Mouse (Mus musculus) heart, embryonic 15.5 days (tissue): ENCODE measurements around the gene Akr1b3. TPM values are rescaled to one million over a fixed set of nuclear protein-coding genes. Genes with fewer than 3 reads are reported as not detected.
A peak's percentile ranks its signal among the peaks of the same experiment; 100 is the strongest.

Experiments used
- ATAC-seq: fragments of 200-750 bp; cut with Nextera tagmentation; replicated peaks from 2 replicates; pipeline ENCODE4 v1.8.0; 2017; ENCODE audit warnings: low read depth, moderate TSS enrichment; ENCODE audit not compliant: insufficient number of reproducible peaks, insufficient read depth, low FRiP score
- H3K27ac ChIP-seq: fragments of 300-500 bp; sonication (generic); 2 replicates; pipeline ENCODE4 v1.5.1; 2015; ENCODE audit warnings: mild to moderate bottlenecking, inconsistent platforms
- H3K27me3 ChIP-seq: fragments of 300-500 bp; sonication (generic); 2 replicates; pipeline ENCODE4 v1.6.1; 2015; ENCODE audit warnings: inconsistent platforms
- H3K36me3 ChIP-seq: fragments of 300-500 bp; sonication (generic); 2 replicates; pipeline ENCODE4 v1.6.1; 2015; ENCODE audit warnings: mild to moderate bottlenecking, inconsistent platforms
- H3K4me1 ChIP-seq: fragments of 300-500 bp; sonication (generic); replicated peaks from 2 replicates; pipeline ENCODE4 v1.6.1; 2015; ENCODE audit warnings: inconsistent platforms
- H3K4me2 ChIP-seq: fragments of 300-500 bp; sonication (generic); 2 replicates; pipeline ENCODE4 v1.6.1; 2015; ENCODE audit warnings: inconsistent platforms, mild to moderate bottlenecking, moderate library complexity
- H3K4me3 ChIP-seq: fragments of 300-500 bp; sonication (generic); 2 replicates; pipeline ENCODE4 v1.5.1; 2015; ENCODE audit warnings: mild to moderate bottlenecking, inconsistent platforms
- H3K9ac ChIP-seq: fragments of 300-500 bp; sonication (generic); 2 replicates; pipeline ENCODE4 v1.6.1; 2015; ENCODE audit warnings: mild to moderate bottlenecking, inconsistent platforms
- H3K9me3 ChIP-seq: fragments of 300-500 bp; sonication (generic); replicated peaks from 2 replicates; pipeline ENCODE4 v1.6.1; 2016; ENCODE audit warnings: inconsistent platforms
- WGBS: fragments of 180-500 bp; shearing (Covaris S2); methylation state at CpG from one replicate; pipeline ENCODE4 v1.1.7; 2015; ENCODE audit warnings: mixed read lengths; 5-methylcytosine and 5-hydroxymethylcytosine counted together
- polyA plus RNA-seq: library from polyadenylated mRNA; unstranded; fragments of >200 nt; fragmentation: Nextera tagmentation; extraction: Ambion mirVana; gene quantifications from 2 replicates; pipeline ENCODE4 v1.2.1, GENCODE M21; 2015

The Akr1b3 gene
- polyA plus RNA-seq, 1 experiment from 2014 or later: 150 TPM

DNA sequence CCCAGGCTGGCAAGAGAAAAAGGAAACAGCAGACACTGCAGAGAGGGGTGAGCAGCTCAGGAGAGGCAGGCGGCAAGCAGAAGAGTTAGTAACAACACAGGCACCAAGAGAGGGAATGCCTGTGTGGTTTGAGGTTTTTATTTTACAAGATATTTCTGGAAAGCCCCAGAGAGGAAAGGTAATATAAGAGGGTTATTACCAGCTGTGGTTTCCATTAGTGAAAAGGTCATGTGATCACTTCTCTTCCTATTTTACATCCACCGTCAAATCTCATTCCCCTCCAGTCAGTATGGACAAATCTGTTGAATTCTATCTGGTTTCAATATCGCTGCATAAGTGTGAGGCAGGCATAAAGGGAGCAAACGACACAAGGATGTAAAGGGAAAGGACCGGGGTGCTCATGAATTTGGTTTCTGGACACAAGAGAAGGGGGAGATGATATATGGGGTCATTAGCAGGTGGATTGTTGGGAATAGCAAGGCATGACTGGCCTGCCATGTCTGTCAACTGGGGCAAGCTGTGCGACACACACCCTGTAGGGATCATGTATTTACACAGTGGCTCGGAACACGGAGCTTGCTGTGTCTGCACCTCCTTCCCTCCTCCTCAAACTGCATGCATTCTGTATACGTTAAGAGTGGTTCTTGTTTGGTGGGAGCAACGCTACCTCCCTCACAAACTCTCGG is 24.9 kb downstream of the Akr1b3 start:
- no peak overlapping the region for H3K9ac ChIP-seq
- no peak overlapping the region for H3K4me3 ChIP-seq
- no peaks in the 10 kb centered on the region for H3K9me3 ChIP-seq
- no peaks in the 10 kb centered on the region for H3K36me3 ChIP-seq
- H3K4me1 ChIP-seq: peaks cover 7% of the 10 kb centered on the region; the same call in 1 of the 2 replicates
- ATAC-seq: 0 out of 2 replicates have a peak, but pooled peaks have one; percentile 11
- WGBS: 61% methylated on average over 11 of the region's 11 CpGs
- no peak overlapping the region for H3K4me2 ChIP-seq
- no peaks in the 10 kb centered on the region for H3K27me3 ChIP-seq
- H3K27ac ChIP-seq: no peak overlapping the region

- Histone ChIP-seq H3K9ac (no peak overlapping the region), H3K27ac (no peak overlapping the region), H3K36me3 (no peaks in the 10 kb centered on the region), H3K9me3 (no peaks in the 10 kb centered on the region), H3K4me3 (no peak overlapping the region), H3K4me1 (peaks cover 7% of the 10 kb centered on the region; the same call in 1 of the 2 replicates), H3K4me2 (no peak overlapping the region), H3K27me3 (no peaks in the 10 kb centered on the region)
- WGBS: 73% methylated on average over 8 of the region's 8 CpGs
- ATAC-seq: no peak
These were observed 26.6 kb downstream of the Akr1b3 start for GRCm38 (mm10) chr6:34290681-34291080.

- H3K36me3 ChIP-seq: no peaks in the 10 kb centered on the region
- 82% methylated on average over 17 of the region's 17 CpGs for WGBS
- H3K9ac ChIP-seq: no peak overlapping the region
- no peak overlapping the region for H3K4me3 ChIP-seq
- peaks cover 7% of the 10 kb centered on the region; the same call in 1 of the 2 replicates for H3K4me1 ChIP-seq
- no peak overlapping the region for H3K4me2 ChIP-seq
- no peaks in the 10 kb centered on the region for H3K9me3 ChIP-seq
- no peak overlapping the region for H3K27ac ChIP-seq
- no peak for ATAC-seq
- no peaks in the 10 kb centered on the region for H3K27me3 ChIP-seq
These were observed 27.2 kb downstream of the Akr1b3 start for GRCm38 (mm10) chr6:34290091-34290490.

DNA sequence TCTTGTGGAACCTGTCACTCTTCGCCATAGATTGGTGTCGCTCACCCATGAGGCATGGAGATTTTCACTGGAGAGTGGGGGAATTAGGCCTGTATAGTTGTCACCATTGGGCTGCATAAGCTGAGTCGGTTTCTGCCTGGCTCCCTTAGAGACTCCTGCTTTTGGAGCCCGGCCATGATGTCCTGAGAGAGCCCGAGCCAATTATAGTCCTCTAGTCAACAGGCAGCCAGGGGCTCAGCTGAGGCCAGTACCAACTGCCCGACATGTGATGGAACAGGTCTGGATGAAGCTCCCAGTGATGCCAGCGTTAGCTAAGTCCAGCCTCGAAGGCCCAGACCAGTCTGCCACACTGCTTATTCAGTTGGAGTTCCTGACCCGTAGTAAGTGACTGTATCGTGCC is 29.2 kb downstream of the Akr1b3 start:
- Histone ChIP-seq H3K36me3 (no peaks in the 10 kb centered on the region), H3K27me3 (no peaks in the 10 kb centered on the region), H3K4me1 (peaks cover 7% of the 10 kb centered on the region; the same call in 1 of the 2 replicates), H3K4me3 (no peak overlapping the region), H3K9me3 (no peaks in the 10 kb centered on the region), H3K27ac (no peak overlapping the region), H3K9ac (no peak overlapping the region), H3K4me2 (no peak overlapping the region)
- WGBS: 61% methylated on average over 10 of the region's 10 CpGs
- ATAC-seq: peak; percentile 73; the same call in 1 of the 2 replicates

GRCm38 (mm10) chr6:34286841-34287240 is 30.4 kb downstream of the Akr1b3 start:
- no peak overlapping the region for H3K27ac ChIP-seq
- ATAC-seq: no peak
- no peaks in the 10 kb centered on the region for H3K27me3 ChIP-seq
- WGBS: 72% methylated on average over 3 of the region's 3 CpGs
- H3K9ac ChIP-seq: no peak overlapping the region
- H3K4me1 ChIP-seq: 0 out of 2 replicates have a peak, but pooled peaks cover 4% of the 10 kb centered on the region
- H3K36me3 ChIP-seq: no peaks in the 10 kb centered on the region
- H3K9me3 ChIP-seq: no peaks in the 10 kb centered on the region
- no peak overlapping the region for H3K4me3 ChIP-seq
- no peak overlapping the region for H3K4me2 ChIP-seq

DNA sequence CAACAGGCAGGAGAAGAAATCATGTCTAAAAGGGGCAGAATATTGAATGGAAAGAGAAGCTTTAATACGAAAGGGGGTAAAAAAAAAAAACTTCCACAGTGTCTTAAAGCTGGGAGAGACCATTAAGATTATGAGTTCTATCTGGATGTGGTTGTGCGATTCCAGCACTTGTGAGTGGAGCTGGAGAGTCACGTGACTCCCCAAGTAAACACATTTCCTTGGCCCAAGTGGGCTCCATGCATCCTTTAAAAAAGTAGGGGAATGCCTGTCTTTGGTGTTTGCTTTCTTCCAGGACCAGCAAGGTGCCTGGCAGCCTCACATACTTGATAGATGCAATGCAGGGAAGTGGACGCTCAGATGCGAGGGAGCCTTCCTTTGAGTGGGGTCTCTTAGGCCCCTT is 38.9 kb downstream of the Akr1b3 start:
- 72% methylated on average over 5 of the region's 5 CpGs for WGBS
- no peak overlapping the region for H3K27ac ChIP-seq
- no peaks in the 10 kb centered on the region for H3K36me3 ChIP-seq
- ATAC-seq: no peak
- H3K4me2 ChIP-seq: no peak overlapping the region
- peaks cover 14% of the 10 kb centered on the region for H3K4me1 ChIP-seq
- no peaks in the 10 kb centered on the region for H3K9me3 ChIP-seq
- no peak overlapping the region for H3K4me3 ChIP-seq
- H3K9ac ChIP-seq: no peak overlapping the region
- no peaks in the 10 kb centered on the region for H3K27me3 ChIP-seq

DNA sequence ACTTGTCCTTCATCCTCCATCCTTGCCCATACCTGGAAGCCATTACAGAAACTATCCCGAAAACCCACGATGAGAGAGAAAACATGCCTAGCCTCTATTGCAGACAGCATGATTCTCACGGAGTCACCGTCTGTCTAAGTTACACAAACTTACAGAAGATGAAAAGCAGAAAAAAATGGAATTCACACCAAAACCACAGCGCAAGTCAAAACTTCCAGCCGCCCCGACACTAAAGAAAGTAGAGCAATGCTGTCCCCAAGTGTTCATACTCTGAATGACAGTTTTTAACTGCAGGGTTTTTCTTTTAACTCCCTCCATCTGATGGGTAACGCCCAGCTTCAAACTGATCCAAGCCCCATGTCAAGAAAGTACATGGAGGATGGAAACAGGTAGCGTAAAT is 39.6 kb downstream of the Akr1b3 start:
- no peak for ATAC-seq
- H3K27ac ChIP-seq: no peak overlapping the region
- H3K36me3 ChIP-seq: no peaks in the 10 kb centered on the region
- peaks cover 14% of the 10 kb centered on the region for H3K4me1 ChIP-seq
- H3K9ac ChIP-seq: no peak overlapping the region
- WGBS: 24% methylated on average over 9 of the region's 9 CpGs
- no peaks in the 10 kb centered on the region for H3K27me3 ChIP-seq
- no peaks in the 10 kb centered on the region for H3K9me3 ChIP-seq
- no peak overlapping the region for H3K4me3 ChIP-seq
- no peak overlapping the region for H3K4me2 ChIP-seq

- no peak overlapping the region for H3K4me2 ChIP-seq
- no peaks in the 10 kb centered on the region for H3K36me3 ChIP-seq
- peak; percentile 83 for ATAC-seq
- no peak overlapping the region for H3K9ac ChIP-seq
- 43% methylated on average over 2 of the region's 2 CpGs for WGBS
- H3K27me3 ChIP-seq: no peaks in the 10 kb centered on the region
- H3K4me1 ChIP-seq: peaks cover 11% of the 10 kb centered on the region
- H3K9me3 ChIP-seq: no peaks in the 10 kb centered on the region
- H3K27ac ChIP-seq: peak overlapping the region; percentile 76
- no peak overlapping the region for H3K4me3 ChIP-seq
These were observed 42.9 kb downstream of the Akr1b3 start for GRCm38 (mm10) chr6:34274346-34274745.

DNA sequence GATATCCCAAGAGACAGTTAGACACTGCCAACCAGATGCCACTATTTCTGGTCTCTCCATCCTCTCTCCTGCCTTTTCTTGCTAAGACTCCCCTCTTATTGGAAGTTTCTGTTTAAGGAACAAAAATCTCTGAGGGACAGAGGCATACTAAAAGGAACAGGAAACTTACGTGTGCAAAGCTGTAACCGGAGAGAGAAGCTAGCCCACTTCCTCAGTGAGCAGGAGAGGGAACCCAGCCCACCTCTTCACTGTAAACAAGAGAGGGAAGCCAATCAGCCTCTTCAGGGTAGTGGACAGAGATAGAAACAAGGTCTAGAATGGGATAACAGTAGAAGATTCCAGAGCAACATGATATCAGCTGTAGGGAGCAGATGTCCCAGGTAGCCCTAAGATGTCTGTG is 44.2 kb downstream of the Akr1b3 start:
- WGBS: 34% methylated on average over 2 of the region's 2 CpGs
- Histone ChIP-seq H3K9ac (no peak overlapping the region), H3K27me3 (no peaks in the 10 kb centered on the region), H3K9me3 (no peaks in the 10 kb centered on the region), H3K27ac (no peak overlapping the region), H3K36me3 (no peaks in the 10 kb centered on the region), H3K4me3 (no peak overlapping the region), H3K4me1 (peaks cover 11% of the 10 kb centered on the region), H3K4me2 (no peak overlapping the region)
- ATAC-seq: no peak

- no peak for ATAC-seq
- no peak overlapping the region for H3K4me3 ChIP-seq
- no peaks in the 10 kb centered on the region for H3K9me3 ChIP-seq
- 79% methylated on average over 5 of the region's 5 CpGs for WGBS
- no peak overlapping the region for H3K27ac ChIP-seq
- H3K9ac ChIP-seq: no peak overlapping the region
- no peaks in the 10 kb centered on the region for H3K36me3 ChIP-seq
- peaks cover 11% of the 10 kb centered on the region for H3K4me1 ChIP-seq
- H3K27me3 ChIP-seq: no peaks in the 10 kb centered on the region
- H3K4me2 ChIP-seq: no peak overlapping the region
These were observed 44.8 kb downstream of the Akr1b3 start for GRCm38 (mm10) chr6:34272462-34272861.

DNA sequence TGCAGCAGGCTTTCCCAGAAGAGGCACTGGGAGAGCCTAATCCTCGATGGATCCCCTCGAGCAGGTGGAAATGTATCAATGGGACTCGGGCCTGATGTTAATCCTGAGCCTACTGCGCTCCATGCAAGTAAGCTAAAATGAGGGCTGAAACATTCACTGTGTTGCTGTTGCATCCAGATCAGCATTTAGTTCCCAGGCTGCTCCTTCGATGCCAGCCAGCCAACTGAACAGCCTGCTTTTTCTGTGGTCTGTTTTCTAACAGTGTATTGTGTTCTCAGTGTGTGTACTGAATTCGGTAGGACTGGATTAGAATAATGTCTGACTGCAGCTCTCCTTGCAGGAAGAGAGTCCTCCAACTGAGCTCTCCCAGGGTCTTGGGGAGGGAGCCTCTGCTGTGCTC is 46.6 kb downstream of the Akr1b3 start:
- H3K9ac ChIP-seq: no peak overlapping the region
- no peaks in the 10 kb centered on the region for H3K27me3 ChIP-seq
- peaks cover 11% of the 10 kb centered on the region for H3K4me1 ChIP-seq
- H3K36me3 ChIP-seq: no peaks in the 10 kb centered on the region
- no peak overlapping the region for H3K27ac ChIP-seq
- H3K4me3 ChIP-seq: no peak overlapping the region
- H3K4me2 ChIP-seq: no peak overlapping the region
- ATAC-seq: no peak
- 62% methylated on average over 6 of the region's 6 CpGs for WGBS
- H3K9me3 ChIP-seq: no peaks in the 10 kb centered on the region

GRCm38 (mm10) chr6:34258546-34258945 is 58.7 kb downstream of the Akr1b3 start:
- Histone ChIP-seq H3K27me3 (no peaks in the 10 kb centered on the region), H3K9me3 (no peaks in the 10 kb centered on the region; the same call in 1 of the 2 replicates), H3K4me3 (no peak overlapping the region), H3K27ac (no peak overlapping the region), H3K36me3 (no peaks in the 10 kb centered on the region), H3K9ac (no peak overlapping the region), H3K4me2 (no peak overlapping the region), H3K4me1 (no peaks in the 10 kb centered on the region)
- WGBS: 84% methylated on average over 5 of the region's 5 CpGs
- no peak for ATAC-seq
